Mouse (Mus musculus): ENCODE results near the gene Daam1. TPM values are rescaled to one million over a fixed set of nuclear protein-coding genes. Genes with fewer than 3 reads are reported as not detected.

The Daam1 gene
- polyA plus RNA-seq, 1 experiment = 2.2 TPM

- H3K4me1 ChIP-seq (ENCODE audit: control insufficient read depth, insufficient read depth, insufficient read length) = no peaks in the 10 kb centered on the region
- no peak for TF ChIP-seq CTCF (IDR thresholded peaks at IDR 0.05; ENCODE audit: extremely low read depth, insufficient read depth, insufficient read length, insufficient replicate concordance)
- TF ChIP-seq POLR2A (IDR thresholded peaks at IDR 0.05; ENCODE audit: low read depth, low read length) = no peak
- no peaks in the 10 kb centered on the region for H3K27me3 ChIP-seq (ENCODE audit: control insufficient read depth, insufficient read depth, low read length)
- DNase-seq (ENCODE audit: low read depth in 1 of 2, low spot score in 2 of 2) = no peak
- H3K27ac ChIP-seq (ENCODE audit: insufficient read depth, low read length) = no peak overlapping the region
- 86% methylated on average over 5 of the region's 5 CpGs for WGBS
- H3K4me3 ChIP-seq (ENCODE audit: extremely low read depth, insufficient read depth, insufficient read length) = no peak overlapping the region
- no peaks in the 10 kb centered on the region for H3K36me3 ChIP-seq (ENCODE audit: control insufficient read depth, insufficient read depth, low read length)
Observed at GRCm38 (mm10) chr12:71847617-71848016, 16.7 kb downstream of the Daam1 start.

DNA sequence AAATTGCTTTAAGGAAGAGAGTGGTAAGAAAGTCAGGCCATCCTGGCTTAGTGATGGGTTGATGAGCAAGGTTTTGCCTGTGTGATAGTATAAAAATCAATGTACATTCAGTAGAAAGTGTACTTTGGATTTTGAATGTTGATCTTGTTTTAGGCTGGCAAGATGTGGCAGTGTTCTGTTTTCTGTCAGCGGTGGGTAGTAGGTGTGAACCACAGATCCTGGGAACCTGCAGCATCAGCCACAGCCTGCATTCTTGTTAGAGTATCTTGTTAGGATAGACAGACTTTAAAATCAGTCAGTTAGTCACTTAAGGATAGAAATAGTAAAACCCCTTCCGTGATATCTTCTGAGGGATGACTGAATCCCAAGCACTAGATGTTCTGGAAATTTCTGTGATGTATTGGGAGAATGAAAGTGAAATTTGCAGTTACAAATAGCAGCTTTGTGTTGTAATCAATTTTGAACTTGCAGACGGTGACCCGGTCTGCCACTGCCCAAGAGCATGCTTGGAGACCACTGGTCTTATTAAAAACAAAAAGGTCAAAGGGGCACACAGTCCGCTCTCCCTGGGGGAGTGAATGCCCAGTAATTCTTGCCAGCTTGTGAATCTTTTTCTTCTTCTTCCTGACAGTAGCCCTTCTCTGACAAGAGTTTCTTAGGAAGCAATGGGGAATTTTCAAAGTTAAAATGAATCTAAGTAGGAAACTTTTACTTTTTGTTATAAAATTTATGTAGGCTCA is 17.3 kb downstream of the Daam1 start:
- 92% methylated on average over 5 of the region's 5 CpGs for WGBS
- H3K27ac ChIP-seq (ENCODE audit: insufficient read depth, low read length) = no peak overlapping the region
- no peak overlapping the region for H3K4me3 ChIP-seq (ENCODE audit: extremely low read depth, insufficient read depth, insufficient read length)
- no peak for DNase-seq (ENCODE audit: low read depth in 1 of 2, low spot score in 2 of 2)
- TF ChIP-seq CTCF (IDR thresholded peaks at IDR 0.05; ENCODE audit: extremely low read depth, insufficient read depth, insufficient read length, insufficient replicate concordance) (no peak), POLR2A (IDR thresholded peaks at IDR 0.05; ENCODE audit: low read depth, low read length) (no peak)
- H3K36me3 ChIP-seq (ENCODE audit: control insufficient read depth, insufficient read depth, low read length) = no peaks in the 10 kb centered on the region
- no peaks in the 10 kb centered on the region for H3K27me3 ChIP-seq (ENCODE audit: control insufficient read depth, insufficient read depth, low read length)
- H3K4me1 ChIP-seq (ENCODE audit: control insufficient read depth, insufficient read depth, insufficient read length) = no peaks in the 10 kb centered on the region

- Histone ChIP-seq H3K27ac (ENCODE audit: insufficient read depth, low read length) (no peak overlapping the region), H3K4me1 (ENCODE audit: control insufficient read depth, insufficient read depth, insufficient read length) (no peaks in the 10 kb centered on the region), H3K27me3 (ENCODE audit: control insufficient read depth, insufficient read depth, low read length) (no peaks in the 10 kb centered on the region), H3K36me3 (ENCODE audit: control insufficient read depth, insufficient read depth, low read length) (no peaks in the 10 kb centered on the region), H3K4me3 (ENCODE audit: extremely low read depth, insufficient read depth, insufficient read length) (no peak overlapping the region)
- DNase-seq (ENCODE audit: low read depth in 1 of 2, low spot score in 2 of 2) = no peak
- TF ChIP-seq POLR2A (IDR thresholded peaks at IDR 0.05; ENCODE audit: low read depth, low read length) (no peak), CTCF (IDR thresholded peaks at IDR 0.05; ENCODE audit: extremely low read depth, insufficient read depth, insufficient read length, insufficient replicate concordance) (no peak)
- whole genome bisulfite sequencing = 97% methylated on average over 7 of the region's 7 CpGs
Observed at GRCm38 (mm10) chr12:71849051-71849450, 18.2 kb downstream of the Daam1 start.

DNA sequence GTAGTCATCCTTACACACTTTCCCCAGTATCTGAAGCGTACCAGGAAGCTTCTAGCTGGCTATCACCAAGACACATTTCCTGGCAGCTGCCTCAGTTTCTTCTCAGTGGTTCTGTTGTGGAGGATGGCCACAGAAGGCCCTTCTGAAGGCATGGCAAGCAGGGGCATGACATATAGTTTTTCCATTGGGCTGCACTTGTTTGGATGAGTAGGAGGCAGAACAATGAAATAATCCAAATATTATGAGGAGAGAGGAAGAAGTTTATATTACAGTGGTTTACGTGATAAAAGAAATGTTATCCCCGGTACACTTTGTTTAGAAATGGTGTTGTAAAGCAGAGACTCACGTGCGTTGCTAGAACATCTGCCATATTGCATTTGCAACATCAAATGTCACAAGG is 19.3 kb downstream of the Daam1 start:
- 94% methylated on average over 5 of the region's 5 CpGs for WGBS
- Histone ChIP-seq H3K4me1 (ENCODE audit: control insufficient read depth, insufficient read depth, insufficient read length) (no peaks in the 10 kb centered on the region), H3K27ac (ENCODE audit: insufficient read depth, low read length) (no peak overlapping the region), H3K27me3 (ENCODE audit: control insufficient read depth, insufficient read depth, low read length) (no peaks in the 10 kb centered on the region), H3K36me3 (ENCODE audit: control insufficient read depth, insufficient read depth, low read length) (no peaks in the 10 kb centered on the region), H3K4me3 (ENCODE audit: extremely low read depth, insufficient read depth, insufficient read length) (no peak overlapping the region)
- no peak for DNase-seq (ENCODE audit: low read depth in 1 of 2, low spot score in 2 of 2)
- no peak for TF ChIP-seq POLR2A (IDR thresholded peaks at IDR 0.05; ENCODE audit: low read depth, low read length)
- no peak for TF ChIP-seq CTCF (IDR thresholded peaks at IDR 0.05; ENCODE audit: extremely low read depth, insufficient read depth, insufficient read length, insufficient replicate concordance)

GRCm38 (mm10) chr12:71852678-71853077 is 21.8 kb downstream of the Daam1 start:
- Histone ChIP-seq H3K27me3 (ENCODE audit: control insufficient read depth, insufficient read depth, low read length) (no peaks in the 10 kb centered on the region), H3K36me3 (ENCODE audit: control insufficient read depth, insufficient read depth, low read length) (no peaks in the 10 kb centered on the region), H3K4me3 (ENCODE audit: extremely low read depth, insufficient read depth, insufficient read length) (no peak overlapping the region), H3K27ac (ENCODE audit: insufficient read depth, low read length) (no peak overlapping the region), H3K4me1 (ENCODE audit: control insufficient read depth, insufficient read depth, insufficient read length) (no peaks in the 10 kb centered on the region)
- DNase-seq (ENCODE audit: low read depth in 1 of 2, low spot score in 2 of 2) = no peak
- 46% methylated on average over 7 of the region's 7 CpGs for WGBS
- no peak for TF ChIP-seq CTCF (IDR thresholded peaks at IDR 0.05; ENCODE audit: extremely low read depth, insufficient read depth, insufficient read length, insufficient replicate concordance)
- no peak for TF ChIP-seq POLR2A (IDR thresholded peaks at IDR 0.05; ENCODE audit: low read depth, low read length)

GRCm38 (mm10) chr12:71853694-71854093 is 22.8 kb downstream of the Daam1 start:
- TF ChIP-seq CTCF (IDR thresholded peaks at IDR 0.05; ENCODE audit: extremely low read depth, insufficient read depth, insufficient read length, insufficient replicate concordance) (no peak), POLR2A (IDR thresholded peaks at IDR 0.05; ENCODE audit: low read depth, low read length) (no peak)
- H3K4me1 ChIP-seq (ENCODE audit: control insufficient read depth, insufficient read depth, insufficient read length) = no peaks in the 10 kb centered on the region
- no peaks in the 10 kb centered on the region for H3K36me3 ChIP-seq (ENCODE audit: control insufficient read depth, insufficient read depth, low read length)
- H3K27ac ChIP-seq (ENCODE audit: insufficient read depth, low read length) = no peak overlapping the region
- H3K27me3 ChIP-seq (ENCODE audit: control insufficient read depth, insufficient read depth, low read length) = no peaks in the 10 kb centered on the region
- no peak overlapping the region for H3K4me3 ChIP-seq (ENCODE audit: extremely low read depth, insufficient read depth, insufficient read length)
- DNase-seq (ENCODE audit: low read depth in 1 of 2, low spot score in 2 of 2) = no peak
- WGBS = 85% methylated on average over 3 of the region's 3 CpGs

DNA sequence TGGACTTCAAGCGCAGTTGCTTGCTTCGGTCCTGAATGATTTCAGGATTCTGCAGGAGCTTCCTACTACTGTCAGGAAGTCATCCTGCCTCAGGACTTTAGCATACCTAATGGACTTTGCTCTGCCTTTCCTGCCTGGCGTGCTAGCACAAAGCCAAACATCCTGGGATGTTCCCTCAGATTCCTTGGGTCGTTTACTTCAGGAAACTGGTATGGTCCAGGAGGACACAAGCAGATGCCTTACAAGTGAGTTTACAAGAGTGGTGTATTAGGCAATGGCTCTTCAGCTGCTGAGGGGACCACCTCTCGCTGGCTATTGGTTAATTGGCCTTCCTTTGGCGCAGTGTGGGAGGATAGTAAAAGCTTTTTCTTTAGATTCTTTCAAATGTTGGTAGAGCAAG is 23.3 kb downstream of the Daam1 start:
- WGBS = 84% methylated on average over 6 of the region's 6 CpGs
- Histone ChIP-seq H3K27me3 (ENCODE audit: control insufficient read depth, insufficient read depth, low read length) (no peaks in the 10 kb centered on the region), H3K4me1 (ENCODE audit: control insufficient read depth, insufficient read depth, insufficient read length) (no peaks in the 10 kb centered on the region), H3K36me3 (ENCODE audit: control insufficient read depth, insufficient read depth, low read length) (no peaks in the 10 kb centered on the region), H3K27ac (ENCODE audit: insufficient read depth, low read length) (no peak overlapping the region), H3K4me3 (ENCODE audit: extremely low read depth, insufficient read depth, insufficient read length) (no peak overlapping the region)
- DNase-seq (ENCODE audit: low read depth in 1 of 2, low spot score in 2 of 2) = no peak
- TF ChIP-seq CTCF (IDR thresholded peaks at IDR 0.05; ENCODE audit: extremely low read depth, insufficient read depth, insufficient read length, insufficient replicate concordance) (no peak), POLR2A (IDR thresholded peaks at IDR 0.05; ENCODE audit: low read depth, low read length) (no peak)

Measured in spleen, adult 2 months (tissue).